Mouse (Mus musculus): ENCODE data around the gene Ano10. TPM values are rescaled to one million over a fixed set of nuclear protein-coding genes. Genes with fewer than 3 reads are reported as not detected.

Gene Ano10
- total RNA-seq, 1 experiment from 2014 or later: 24.4 TPM

GRCm38 (mm10) chr9:122296169-122296568, 1.9 kb upstream of the Ano10 start:
- ATAC-seq (ENCODE audit: extremely low read depth, insufficient number of reproducible peaks, low FRiP score, poor library complexity, severe bottlenecking): no peak

DNA sequence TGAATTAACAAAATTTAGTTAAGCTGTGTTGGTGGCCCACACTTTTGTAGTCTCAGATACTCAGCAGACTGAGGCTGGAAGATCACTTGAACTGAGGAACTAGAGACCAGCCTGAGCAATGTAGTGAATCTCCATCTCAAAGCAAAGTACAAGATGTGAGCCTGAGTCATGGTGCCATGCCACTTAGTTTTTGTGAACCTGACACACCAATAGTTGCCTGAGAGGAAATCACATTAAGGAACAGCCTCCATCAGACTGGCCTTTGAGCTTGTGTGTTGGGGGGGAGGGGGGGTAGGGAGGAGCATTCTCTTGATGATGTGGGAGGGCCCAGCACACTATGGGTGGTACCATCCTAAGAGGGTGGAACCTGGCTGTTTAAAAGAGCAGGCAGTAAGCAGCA, 1.2 kb upstream of the Ano10 start:
- no peak for ATAC-seq (ENCODE audit: extremely low read depth, insufficient number of reproducible peaks, low FRiP score, poor library complexity, severe bottlenecking)

DNA sequence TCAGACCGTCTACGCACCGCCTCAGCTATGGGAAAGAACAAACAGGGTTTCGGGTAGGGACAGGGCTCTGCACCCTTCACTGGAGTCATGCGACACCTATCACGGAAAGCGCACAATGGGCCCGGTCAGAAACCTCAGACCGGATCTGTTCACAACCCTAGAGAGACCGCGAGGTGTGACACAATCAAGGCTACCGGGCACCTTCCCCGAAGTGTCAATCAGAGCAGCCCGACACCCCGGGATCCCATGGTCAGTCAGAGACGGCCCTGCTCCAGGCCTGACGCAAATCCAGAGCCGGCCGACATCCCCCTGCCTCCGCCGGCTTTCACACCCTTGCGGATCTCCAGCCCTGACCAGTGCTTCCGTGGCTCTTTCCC, 370 bp downstream of the Ano10 start:
- peak; percentile 20 for ATAC-seq (ENCODE audit: extremely low read depth, insufficient number of reproducible peaks, low FRiP score, poor library complexity, severe bottlenecking)

- no peak for ATAC-seq (ENCODE audit: extremely low read depth, insufficient number of reproducible peaks, low FRiP score, poor library complexity, severe bottlenecking)
These were observed 4.0 kb downstream of the Ano10 start for GRCm38 (mm10) chr9:122290192-122290591.

- no peak for ATAC-seq (ENCODE audit: extremely low read depth, insufficient number of reproducible peaks, low FRiP score, poor library complexity, severe bottlenecking)
These were observed 5.8 kb downstream of the Ano10 start for GRCm38 (mm10) chr9:122288416-122288815.

GRCm38 (mm10) chr9:122287526-122287925, 6.7 kb downstream of the Ano10 start:
- no peak for ATAC-seq (ENCODE audit: extremely low read depth, insufficient number of reproducible peaks, low FRiP score, poor library complexity, severe bottlenecking)

DNA sequence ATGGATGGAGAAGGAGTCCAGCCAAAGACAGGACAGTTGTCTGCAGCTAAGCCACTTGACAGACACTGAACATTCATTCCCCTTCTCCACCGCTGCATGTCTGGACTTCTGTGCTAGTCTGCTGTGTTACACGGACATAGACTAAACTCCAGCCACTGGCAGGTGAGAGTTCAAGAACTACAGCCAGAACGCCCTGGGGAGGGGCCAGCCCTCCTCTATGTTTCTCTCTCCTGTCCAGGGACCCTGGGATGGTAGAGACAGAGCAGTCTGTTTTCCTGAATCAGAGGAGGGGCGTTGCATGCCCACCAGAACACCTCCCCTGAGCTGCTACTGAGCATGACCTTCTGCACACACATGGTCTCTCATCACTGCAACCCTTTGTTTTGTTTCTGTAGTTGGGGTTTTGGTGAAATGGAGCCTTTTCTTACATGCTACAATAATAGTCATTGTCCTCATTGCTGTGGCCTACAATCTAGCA, 8.4 kb downstream of the Ano10 start:
- no peak for ATAC-seq (ENCODE audit: extremely low read depth, insufficient number of reproducible peaks, low FRiP score, poor library complexity, severe bottlenecking)

DNA sequence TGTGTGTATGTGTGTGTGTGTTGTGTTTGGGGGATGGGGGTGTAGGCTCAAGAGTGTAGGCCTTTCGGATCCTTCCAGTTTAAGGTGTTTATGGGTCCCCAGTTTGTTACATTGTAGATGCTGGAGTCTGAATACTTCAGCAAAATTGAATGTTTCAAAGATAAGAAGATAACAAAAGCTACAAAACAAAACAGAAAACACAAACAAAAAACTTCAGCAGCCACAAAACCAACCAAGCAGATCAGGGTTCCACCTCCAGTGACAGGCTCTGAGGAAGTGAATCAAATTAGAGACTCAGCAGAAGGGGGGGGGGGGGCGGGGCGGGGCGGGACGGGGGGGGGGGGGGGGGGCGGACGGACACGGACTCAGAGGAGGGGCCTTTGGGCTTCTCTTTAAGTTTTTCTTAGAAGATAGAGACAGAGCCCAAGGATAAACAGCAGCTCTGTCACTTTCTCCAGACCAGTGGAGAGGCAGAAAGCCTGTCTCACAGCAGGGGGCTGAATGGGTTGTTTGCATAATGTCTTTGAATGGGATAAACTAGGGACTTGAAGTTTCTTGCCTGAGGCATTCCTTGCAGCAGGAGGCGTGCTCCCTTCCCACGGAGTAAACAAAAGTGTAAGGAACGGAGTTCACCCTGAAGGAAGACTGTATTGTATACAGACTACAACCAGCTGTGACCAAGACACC, 8.9 kb downstream of the Ano10 start:
- peak; percentile 43; the same call in 1 of the 2 replicates for ATAC-seq (ENCODE audit: extremely low read depth, insufficient number of reproducible peaks, low FRiP score, poor library complexity, severe bottlenecking)

DNA sequence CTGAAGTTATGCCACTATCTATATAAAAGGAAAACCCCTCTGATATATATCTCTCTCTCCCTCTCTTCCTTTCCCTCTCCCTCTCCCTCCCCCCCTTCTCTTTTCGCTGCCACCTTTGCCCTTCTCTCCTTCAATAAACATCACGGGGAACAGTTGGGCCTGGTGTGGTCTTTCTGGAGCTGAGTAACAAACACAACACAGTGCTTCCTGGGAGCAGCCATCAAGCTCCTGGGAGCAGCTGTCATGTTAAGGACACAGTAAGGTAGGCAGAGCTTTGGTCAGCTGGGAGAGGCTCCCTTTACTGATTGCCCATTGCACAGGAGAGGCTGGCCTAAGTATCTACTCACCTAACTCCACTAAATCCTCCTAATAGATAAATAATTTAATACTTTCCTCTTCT, 9.5 kb downstream of the Ano10 start:
- ATAC-seq (ENCODE audit: extremely low read depth, insufficient number of reproducible peaks, low FRiP score, poor library complexity, severe bottlenecking): no peak

DNA sequence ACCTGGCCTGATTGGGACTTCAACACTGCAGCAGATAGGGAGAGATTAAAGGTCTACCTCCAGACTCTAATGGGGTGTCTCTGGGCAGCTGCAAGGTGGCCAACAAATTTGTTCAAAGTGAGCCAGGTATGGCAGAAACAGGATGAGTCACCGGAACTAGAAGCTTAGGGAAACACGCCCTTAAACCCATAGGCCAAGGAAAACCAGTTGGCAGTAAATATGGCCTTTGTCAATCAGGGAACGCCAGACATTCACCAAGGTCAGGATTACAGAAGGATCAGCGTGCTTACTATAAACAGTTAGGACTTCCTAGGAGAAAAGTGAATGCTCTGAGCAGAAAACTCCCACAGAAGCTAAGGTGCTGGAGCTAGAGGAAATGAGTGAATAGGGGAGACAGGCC, 13.2 kb downstream of the Ano10 start:
- ATAC-seq (ENCODE audit: extremely low read depth, insufficient number of reproducible peaks, low FRiP score, poor library complexity, severe bottlenecking): no peak

DNA sequence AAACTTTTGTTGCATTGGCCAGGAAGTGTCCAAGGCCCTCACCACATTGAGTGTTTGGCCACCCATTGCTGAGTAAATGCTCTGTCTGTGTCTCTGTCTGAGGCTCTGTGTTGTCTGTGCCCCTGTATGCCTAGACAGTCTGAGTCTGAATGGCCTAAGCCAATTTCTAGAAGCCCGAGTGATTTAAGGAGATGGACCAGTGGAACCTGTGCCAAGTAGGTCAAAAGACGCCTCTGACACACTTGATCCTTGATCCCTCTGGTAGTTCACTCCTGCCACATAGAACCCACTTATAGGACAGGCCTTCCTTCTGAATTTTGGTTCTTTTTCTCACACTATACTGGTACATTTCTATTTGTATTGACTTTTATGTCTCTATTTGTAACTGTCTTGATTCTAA, 17.6 kb downstream of the Ano10 start:
- no peak for ATAC-seq (ENCODE audit: extremely low read depth, insufficient number of reproducible peaks, low FRiP score, poor library complexity, severe bottlenecking)

- ATAC-seq (ENCODE audit: extremely low read depth, insufficient number of reproducible peaks, low FRiP score, poor library complexity, severe bottlenecking): no peak
These were observed 18.1 kb downstream of the Ano10 start for GRCm38 (mm10) chr9:122276134-122276533.

DNA sequence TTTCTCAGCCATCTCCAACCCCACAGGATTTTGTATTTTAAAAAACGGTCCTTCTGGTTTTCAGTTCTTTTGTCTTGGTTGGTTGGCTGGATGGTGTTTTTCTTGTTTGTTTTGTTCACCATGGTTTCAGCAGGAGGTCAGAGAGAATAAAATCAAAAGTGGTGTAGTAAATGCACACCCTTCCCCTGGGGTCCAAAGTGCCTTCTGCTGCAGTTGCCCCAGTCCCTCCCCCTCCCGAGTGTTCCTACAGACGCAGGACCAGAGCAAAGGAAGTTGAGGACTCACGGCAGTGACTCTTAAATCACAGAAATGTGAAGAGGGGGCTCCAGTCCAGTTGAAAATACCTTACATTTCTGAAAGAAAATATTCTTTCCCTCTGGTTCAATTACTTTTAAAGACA, 19.9 kb downstream of the Ano10 start:
- ATAC-seq (ENCODE audit: extremely low read depth, insufficient number of reproducible peaks, low FRiP score, poor library complexity, severe bottlenecking): no peak

GRCm38 (mm10) chr9:122273879-122274278, 20.3 kb downstream of the Ano10 start:
- no peak for ATAC-seq (ENCODE audit: extremely low read depth, insufficient number of reproducible peaks, low FRiP score, poor library complexity, severe bottlenecking)

GRCm38 (mm10) chr9:122271866-122272265, 22.4 kb downstream of the Ano10 start:
- no peak for ATAC-seq (ENCODE audit: extremely low read depth, insufficient number of reproducible peaks, low FRiP score, poor library complexity, severe bottlenecking)

DNA sequence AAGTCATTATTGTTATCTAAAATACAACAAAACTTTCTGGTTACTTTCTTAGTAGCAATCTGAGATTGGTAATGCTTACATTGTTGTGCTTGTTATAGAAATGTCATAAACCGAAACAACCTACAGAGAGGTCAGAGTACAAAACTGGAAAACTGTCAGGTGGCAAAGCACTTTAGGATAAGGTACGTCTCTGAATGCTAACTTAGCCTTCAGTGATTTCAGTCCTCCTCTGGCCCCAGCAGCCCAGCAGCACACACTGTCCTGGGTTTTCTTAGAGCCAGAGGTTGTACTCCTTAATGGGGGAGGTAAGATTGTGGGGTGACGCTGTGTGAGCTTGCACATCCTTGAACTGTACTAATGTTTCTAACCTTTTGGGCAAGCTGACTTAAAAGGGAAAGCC, 22.9 kb downstream of the Ano10 start:
- no peak for ATAC-seq (ENCODE audit: extremely low read depth, insufficient number of reproducible peaks, low FRiP score, poor library complexity, severe bottlenecking)

GRCm38 (mm10) chr9:122270913-122271312, 23.3 kb downstream of the Ano10 start:
- ATAC-seq (ENCODE audit: extremely low read depth, insufficient number of reproducible peaks, low FRiP score, poor library complexity, severe bottlenecking): no peak

DNA sequence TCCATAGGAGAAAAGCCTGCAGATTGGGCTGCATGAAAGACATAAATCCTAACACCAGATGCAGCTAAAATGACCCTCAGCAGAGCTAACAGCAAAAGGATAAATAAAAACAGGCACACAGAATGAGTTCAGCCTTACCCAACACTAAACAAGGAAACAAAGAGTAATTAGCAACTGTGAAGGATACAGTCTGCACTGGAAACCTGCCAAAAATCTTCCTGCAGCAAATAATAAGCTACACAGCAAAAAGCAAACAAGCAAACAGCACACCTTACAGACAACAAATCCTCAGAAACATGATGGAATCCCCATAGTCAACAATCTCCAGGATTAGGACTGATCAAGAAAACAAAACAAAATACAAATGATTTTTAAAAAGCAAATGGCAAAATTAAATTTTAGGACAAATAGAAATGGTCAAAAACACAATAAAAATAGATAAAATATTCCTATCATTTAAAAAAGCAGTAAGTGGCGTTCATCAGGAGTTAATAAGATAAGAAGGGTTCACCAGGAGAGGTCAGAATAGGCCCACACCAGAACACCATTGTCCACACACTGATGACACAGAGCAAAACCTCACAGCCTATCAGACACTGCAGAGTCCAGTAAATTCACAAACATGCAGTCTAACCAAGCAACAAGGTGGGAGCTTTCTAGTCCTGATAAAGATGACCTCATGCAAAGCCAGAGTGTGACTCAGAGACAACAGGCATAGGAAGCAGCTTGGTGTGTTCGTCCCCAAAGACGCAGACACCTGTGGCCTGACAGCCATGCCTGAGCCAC, 24.8 kb downstream of the Ano10 start:
- no peak for ATAC-seq (ENCODE audit: extremely low read depth, insufficient number of reproducible peaks, low FRiP score, poor library complexity, severe bottlenecking)

GRCm38 (mm10) chr9:122265526-122266210, 28.6 kb downstream of the Ano10 start:
- ATAC-seq (ENCODE audit: extremely low read depth, insufficient number of reproducible peaks, low FRiP score, poor library complexity, severe bottlenecking): no peak

DNA sequence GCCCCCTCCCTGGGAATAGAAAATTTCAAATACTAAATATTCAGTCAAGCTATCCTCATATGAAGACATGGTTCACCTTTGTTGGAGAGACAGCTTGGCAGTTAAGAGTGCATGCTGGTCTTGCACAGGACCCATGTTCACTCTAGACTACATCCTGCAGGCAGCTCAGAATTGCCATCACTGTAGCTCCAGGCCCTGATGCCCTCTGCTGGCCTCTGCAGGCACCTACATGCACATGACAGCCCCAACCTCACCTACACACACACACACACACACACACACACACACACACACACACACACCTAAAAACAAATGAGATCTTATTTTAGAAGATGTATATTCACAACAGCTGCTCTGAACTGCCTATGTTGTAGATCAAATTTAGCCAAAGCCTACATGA, 31.1 kb downstream of the Ano10 start:
- ATAC-seq (ENCODE audit: extremely low read depth, insufficient number of reproducible peaks, low FRiP score, poor library complexity, severe bottlenecking): 0 out of 2 replicates have a peak, but pooled peaks have one; percentile 33
